Mouse (Mus musculus): Measurements from ENCODE around the gene Kpna6. TPM values are rescaled to one million over a fixed set of nuclear protein-coding genes. Genes with fewer than 3 reads are reported as not detected.
A peak's percentile ranks its signal among the peaks of the same experiment; 100 is the strongest.
"Not testable (repeated sequence)": the region's sequence is repeated elsewhere in the genome, so short reads cannot be mapped to it uniquely, and the experiment has no call there.

The Kpna6 gene
- polyA plus RNA-seq (2014; fragmentation: Nextera tagmentation; extraction: Ambion mirVana): 13.1 and 13.4 TPM in 2 replicates

- Histone ChIP-seq H3K27ac (replicated peaks; ENCODE audit: low read depth, low read length) (peak within 1 kb of the TSS; percentile 85), H3K9ac (ENCODE audit: low read length) (peak within 1 kb of the TSS; percentile 85), H3K9me3 (ENCODE audit: control insufficient read depth, low read length) (no peaks in the 10 kb centered on the region), H3K36me3 (ENCODE audit: control insufficient read depth, insufficient read depth, low read length) (no peaks in the 10 kb centered on the region; the same call in 1 of the 2 replicates), H3K4me2 (ENCODE audit: low read depth, severe bottlenecking) (peak within 1 kb of the TSS; percentile 64), H3K4me3 (ENCODE audit: low read depth, low read length) (peak within 1 kb of the TSS; percentile 93), H3K27me3 (ENCODE audit: control insufficient read depth, insufficient read depth, low read length) (no peaks in the 10 kb centered on the region), H3K4me1 (ENCODE audit: control insufficient read depth, insufficient read depth, low read length) (peaks cover 4% of the 10 kb centered on the region; the same call in 1 of the 2 replicates)
- ATAC-seq (ENCODE audit: insufficient number of reproducible peaks, low FRiP score, low TSS enrichment, low read depth): peak; percentile 83
- WGBS: under 1% methylated on average over 65 of the region's 65 CpGs
- peak; percentile 93 for DNase-seq (ENCODE audit: low spot score)
These were observed at the start of gene Kpna6 for GRCm38 (mm10) chr4:129672083-129672877. TSS of gene Kpna6 (minus strand) at chr4:129672767.

- DNase-seq (ENCODE audit: low spot score): no peak
- H3K4me3 ChIP-seq (ENCODE audit: low read depth, low read length): no peak overlapping the region
- ATAC-seq (ENCODE audit: insufficient number of reproducible peaks, low FRiP score, low TSS enrichment, low read depth): no peak
- no peaks in the 10 kb centered on the region for H3K9me3 ChIP-seq (ENCODE audit: control insufficient read depth, low read length)
- H3K9ac ChIP-seq (ENCODE audit: low read length): no peak overlapping the region
- 92% methylated on average over 9 of the region's 9 CpGs for WGBS
- no peaks in the 10 kb centered on the region for H3K27me3 ChIP-seq (ENCODE audit: control insufficient read depth, insufficient read depth, low read length)
- H3K36me3 ChIP-seq (ENCODE audit: control insufficient read depth, insufficient read depth, low read length): peaks cover 48% of the 10 kb centered on the region
- H3K4me1 ChIP-seq (ENCODE audit: control insufficient read depth, insufficient read depth, low read length): no peaks in the 10 kb centered on the region
- no peak overlapping the region for H3K27ac ChIP-seq (replicated peaks; ENCODE audit: low read depth, low read length)
- H3K4me2 ChIP-seq (ENCODE audit: low read depth, severe bottlenecking): no peak overlapping the region
These were observed 43.7 kb upstream of the Kpna6 start for GRCm38 (mm10) chr4:129716310-129716709.

GRCm38 (mm10) chr4:129709486-129710129 lies 37.0 kb upstream of the Kpna6 start:
- Histone ChIP-seq H3K9ac (ENCODE audit: low read length) (no peak overlapping the region), H3K27me3 (ENCODE audit: control insufficient read depth, insufficient read depth, low read length) (no peaks in the 10 kb centered on the region), H3K36me3 (ENCODE audit: control insufficient read depth, insufficient read depth, low read length) (peaks cover 44% of the 10 kb centered on the region), H3K4me3 (ENCODE audit: low read depth, low read length) (no peak overlapping the region), H3K27ac (replicated peaks; ENCODE audit: low read depth, low read length) (no peak overlapping the region), H3K4me1 (ENCODE audit: control insufficient read depth, insufficient read depth, low read length) (no peaks in the 10 kb centered on the region), H3K9me3 (ENCODE audit: control insufficient read depth, low read length) (no peaks in the 10 kb centered on the region), H3K4me2 (ENCODE audit: low read depth, severe bottlenecking) (no peak overlapping the region)
- DNase-seq (ENCODE audit: low spot score): no peak
- ATAC-seq (ENCODE audit: insufficient number of reproducible peaks, low FRiP score, low TSS enrichment, low read depth): no peak
- 90% methylated on average over 8 of the region's 8 CpGs for WGBS

- Histone ChIP-seq H3K4me2 (ENCODE audit: low read depth, severe bottlenecking) (no peak overlapping the region), H3K36me3 (ENCODE audit: control insufficient read depth, insufficient read depth, low read length) (peaks cover 45% of the 10 kb centered on the region), H3K27ac (replicated peaks; ENCODE audit: low read depth, low read length) (no peak overlapping the region), H3K27me3 (ENCODE audit: control insufficient read depth, insufficient read depth, low read length) (no peaks in the 10 kb centered on the region), H3K9me3 (ENCODE audit: control insufficient read depth, low read length) (no peaks in the 10 kb centered on the region), H3K4me1 (ENCODE audit: control insufficient read depth, insufficient read depth, low read length) (0 out of 2 replicates have a peak, but pooled peaks cover 2% of the 10 kb centered on the region), H3K9ac (ENCODE audit: low read length) (no peak overlapping the region), H3K4me3 (ENCODE audit: low read depth, low read length) (no peak overlapping the region)
- ATAC-seq (ENCODE audit: insufficient number of reproducible peaks, low FRiP score, low TSS enrichment, low read depth): no peak
- no peak for DNase-seq (ENCODE audit: low spot score)
- 87% methylated on average over 3 of the region's 3 CpGs for WGBS
These were observed 34.2 kb upstream of the Kpna6 start for GRCm38 (mm10) chr4:129706750-129707149.

GRCm38 (mm10) chr4:129702454-129702853 lies 29.9 kb upstream of the Kpna6 start:
- 46% methylated on average over 11 of the region's 11 CpGs for WGBS
- H3K27ac ChIP-seq (replicated peaks; ENCODE audit: low read depth, low read length): peak overlapping the region; percentile 49
- no peak overlapping the region for H3K4me3 ChIP-seq (ENCODE audit: low read depth, low read length)
- H3K4me2 ChIP-seq (ENCODE audit: low read depth, severe bottlenecking): no peak overlapping the region
- peak; percentile 67 for DNase-seq (ENCODE audit: low spot score)
- H3K9ac ChIP-seq (ENCODE audit: low read length): no peak overlapping the region
- H3K4me1 ChIP-seq (ENCODE audit: control insufficient read depth, insufficient read depth, low read length): 0 out of 2 replicates have a peak, but pooled peaks cover 2% of the 10 kb centered on the region
- H3K36me3 ChIP-seq (ENCODE audit: control insufficient read depth, insufficient read depth, low read length): peaks cover 19% of the 10 kb centered on the region
- peak; percentile 66; the same call in 1 of the 2 replicates for ATAC-seq (ENCODE audit: insufficient number of reproducible peaks, low FRiP score, low TSS enrichment, low read depth)
- no peaks in the 10 kb centered on the region for H3K9me3 ChIP-seq (ENCODE audit: control insufficient read depth, low read length)
- no peaks in the 10 kb centered on the region for H3K27me3 ChIP-seq (ENCODE audit: control insufficient read depth, insufficient read depth, low read length)

- DNase-seq (ENCODE audit: low spot score): peak; percentile 88
- peaks cover 19% of the 10 kb centered on the region for H3K36me3 ChIP-seq (ENCODE audit: control insufficient read depth, insufficient read depth, low read length)
- 63% methylated on average over 17 of the region's 17 CpGs for WGBS
These were observed 29.2 kb upstream of the Kpna6 start for GRCm38 (mm10) chr4:129701503-129702377.

GRCm38 (mm10) chr4:129700661-129701060 lies 28.1 kb upstream of the Kpna6 start:
- WGBS: 92% methylated on average over 6 of the region's 6 CpGs
- ATAC-seq (ENCODE audit: insufficient number of reproducible peaks, low FRiP score, low TSS enrichment, low read depth); H3K4me1 ChIP-seq (ENCODE audit: control insufficient read depth, insufficient read depth, low read length); H3K4me3 ChIP-seq (ENCODE audit: low read depth, low read length); H3K27me3 ChIP-seq (ENCODE audit: control insufficient read depth, insufficient read depth, low read length); H3K27ac ChIP-seq (replicated peaks; ENCODE audit: low read depth, low read length); H3K9ac ChIP-seq (ENCODE audit: low read length); H3K4me2 ChIP-seq (ENCODE audit: low read depth, severe bottlenecking); DNase-seq (ENCODE audit: low spot score); H3K9me3 ChIP-seq (ENCODE audit: control insufficient read depth, low read length): not testable (repeated sequence)
- H3K36me3 ChIP-seq (ENCODE audit: control insufficient read depth, insufficient read depth, low read length): peaks cover 19% of the 10 kb centered on the region

More at GRCm38 (mm10) chr4:129701503-129702377, 29.2 kb upstream of the Kpna6 start:
- Histone ChIP-seq H3K27ac (replicated peaks; ENCODE audit: low read depth, low read length) (peak overlapping the region; percentile 49), H3K9me3 (ENCODE audit: control insufficient read depth, low read length) (no peaks in the 10 kb centered on the region), H3K27me3 (ENCODE audit: control insufficient read depth, insufficient read depth, low read length) (no peaks in the 10 kb centered on the region), H3K9ac (ENCODE audit: low read length) (no peak overlapping the region), H3K4me3 (ENCODE audit: low read depth, low read length) (no peak overlapping the region), H3K4me1 (ENCODE audit: control insufficient read depth, insufficient read depth, low read length) (0 out of 2 replicates have a peak, but pooled peaks cover 4% of the 10 kb centered on the region), H3K4me2 (ENCODE audit: low read depth, severe bottlenecking) (no peak overlapping the region)
- no peak for ATAC-seq (ENCODE audit: insufficient number of reproducible peaks, low FRiP score, low TSS enrichment, low read depth)

- peaks cover 10% of the 10 kb centered on the region for H3K4me1 ChIP-seq (ENCODE audit: control insufficient read depth, insufficient read depth, low read length)
- peaks cover 17% of the 10 kb centered on the region for H3K36me3 ChIP-seq (ENCODE audit: control insufficient read depth, insufficient read depth, low read length)
- ATAC-seq (ENCODE audit: insufficient number of reproducible peaks, low FRiP score, low TSS enrichment, low read depth) (no peak), DNase-seq (ENCODE audit: low spot score) (no peak)
- H3K9me3 ChIP-seq (ENCODE audit: control insufficient read depth, low read length): no peaks in the 10 kb centered on the region
- 87% methylated on average over 1 of the region's 1 CpGs for WGBS
- H3K27me3 ChIP-seq (ENCODE audit: control insufficient read depth, insufficient read depth, low read length): no peaks in the 10 kb centered on the region
- H3K9ac ChIP-seq (ENCODE audit: low read length): no peak overlapping the region
- H3K4me2 ChIP-seq (ENCODE audit: low read depth, severe bottlenecking): no peak overlapping the region
- no peak overlapping the region for H3K4me3 ChIP-seq (ENCODE audit: low read depth, low read length)
- no peak overlapping the region for H3K27ac ChIP-seq (replicated peaks; ENCODE audit: low read depth, low read length)
These were observed 27.6 kb upstream of the Kpna6 start for GRCm38 (mm10) chr4:129700216-129700615.

Data from limb, embryonic 11.5 days (tissue).